Mouse (Mus musculus) midbrain, embryonic 16.5 days (tissue): ENCODE results near the gene Bend7. TPM values are rescaled to one million over a fixed set of nuclear protein-coding genes. Genes with fewer than 3 reads are reported as not detected.

Experiments
- ATAC-seq: fragments of 200-750 bp; cut with Nextera tagmentation; 2 replicates; pipeline ENCODE4 v1.8.0; 2017; ENCODE audit warnings: moderate TSS enrichment
- H3K27ac ChIP-seq: fragments of 300-500 bp; sonication (generic); 2 replicates; pipeline ENCODE4 v1.5.1; 2014; ENCODE audit warnings: mild to moderate bottlenecking, low read length, mixed read lengths
- H3K27me3 ChIP-seq: fragments of 300-500 bp; sonication (generic); 2 replicates; pipeline ENCODE4 v1.6.1; 2014; ENCODE audit warnings: low read depth, low read length, mixed read lengths; ENCODE audit not compliant: control insufficient read depth, insufficient read depth
- H3K36me3 ChIP-seq: fragments of 300-500 bp; sonication (generic); 2 replicates; pipeline ENCODE4 v1.6.1; 2014; ENCODE audit warnings: mild to moderate bottlenecking, low read length, moderate library complexity, mixed read lengths; ENCODE audit not compliant: control insufficient read depth, insufficient read depth
- H3K4me1 ChIP-seq: fragments of 300-500 bp; sonication (generic); 2 replicates; pipeline ENCODE4 v1.6.1; 2014; ENCODE audit warnings: mild to moderate bottlenecking, low read length, mixed read lengths; ENCODE audit not compliant: control insufficient read depth, insufficient read depth
- H3K4me2 ChIP-seq: fragments of 300-500 bp; sonication (generic); 2 replicates; pipeline ENCODE4 v1.6.1; 2014; ENCODE audit warnings: mild to moderate bottlenecking, low read length, mixed read lengths
- H3K4me3 ChIP-seq: fragments of 300-500 bp; sonication (generic); 2 replicates; pipeline ENCODE4 v1.5.1; 2014; ENCODE audit warnings: low read depth, mild to moderate bottlenecking, low read length, moderate library complexity, mixed read lengths
- H3K9ac ChIP-seq: fragments of 300-500 bp; sonication (generic); 2 replicates; pipeline ENCODE4 v1.6.1; 2014; ENCODE audit warnings: low read depth, low read length, mixed read lengths
- H3K9me3 ChIP-seq: fragments of 300-500 bp; sonication (generic); replicated peaks from 2 replicates; pipeline ENCODE4 v1.6.1; 2014; ENCODE audit warnings: mild to moderate bottlenecking, low read length, mixed read lengths; ENCODE audit not compliant: control insufficient read depth, poor library complexity, severe bottlenecking
- WGBS: fragments of 180-500 bp; shearing (Covaris S2); extraction: QIAGEN DNeasy Blood & Tissue Kit; methylation state at CpG from one replicate; pipeline ENCODE4 v1.1.7; 2014; 5-methylcytosine and 5-hydroxymethylcytosine counted together
- polyA plus RNA-seq: library from polyadenylated mRNA; unstranded; fragments of >200 nt; fragmentation: Nextera tagmentation; extraction: Ambion mirVana; gene quantifications from 2 replicates; pipeline ENCODE4 v1.2.1, GENCODE M21; 2015

The Bend7 gene
- polyA plus RNA-seq, 1 experiment from 2014 or later: 6.2 TPM

DNA sequence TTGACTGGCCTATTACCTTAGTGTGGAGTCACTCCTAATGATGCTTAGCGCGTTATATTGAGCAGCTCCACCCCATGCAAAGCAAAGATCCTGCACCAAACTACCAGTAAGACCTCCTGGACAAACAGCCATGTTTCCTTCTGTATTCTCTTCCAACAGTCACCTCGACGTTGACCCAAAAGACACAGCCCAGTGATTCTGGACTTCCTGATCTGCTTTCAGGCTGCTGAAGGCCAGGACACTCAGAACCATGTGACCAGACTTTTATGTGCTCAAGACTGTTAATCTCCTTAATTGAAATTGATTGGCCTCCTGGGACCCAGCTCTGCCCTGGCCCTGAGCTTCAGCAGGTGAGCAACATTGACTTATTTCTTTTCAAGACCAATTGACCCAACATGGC, 111.4 kb downstream of the Bend7 start:
- 84% methylated on average over 4 of the region's 4 CpGs for WGBS
- no peaks in the 10 kb centered on the region for H3K4me1 ChIP-seq
- no peaks in the 10 kb centered on the region for H3K27me3 ChIP-seq
- H3K27ac ChIP-seq: no peak overlapping the region
- H3K9ac ChIP-seq: no peak overlapping the region
- H3K4me3 ChIP-seq: no peak overlapping the region
- H3K4me2 ChIP-seq: no peak overlapping the region
- H3K9me3 ChIP-seq: no peaks in the 10 kb centered on the region
- no peak for ATAC-seq
- no peaks in the 10 kb centered on the region for H3K36me3 ChIP-seq

DNA sequence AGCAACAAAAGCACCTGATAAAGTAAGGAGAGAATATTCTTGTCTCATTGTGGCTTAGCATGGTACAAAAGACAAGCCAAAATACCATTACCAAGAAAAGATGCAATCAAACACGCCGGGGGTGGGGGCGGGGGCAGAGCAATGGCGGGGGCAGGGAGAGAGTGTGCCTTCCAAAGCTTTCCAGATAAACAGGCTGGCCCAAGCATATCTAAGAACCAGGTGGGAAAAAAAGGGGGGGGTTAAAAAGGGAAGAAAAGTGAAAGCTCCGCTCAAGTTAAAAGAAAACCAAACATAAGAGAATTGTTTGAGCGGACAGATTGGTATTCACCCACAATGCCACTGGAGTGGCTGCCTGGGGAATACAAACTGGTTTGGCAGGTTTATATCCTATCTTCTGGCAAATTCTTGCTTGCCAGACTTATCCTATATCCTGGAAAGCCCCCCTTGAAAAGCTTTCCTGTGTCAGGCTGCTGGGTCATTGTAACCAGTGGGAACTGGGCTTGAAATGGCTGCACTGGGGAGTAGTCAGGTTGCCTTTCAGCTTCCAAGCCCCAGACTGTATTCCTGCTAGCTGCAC, 111.9 kb downstream of the Bend7 start:
- H3K4me2 ChIP-seq: no peak overlapping the region
- 90% methylated on average over 6 of the region's 6 CpGs for WGBS
- no peak for ATAC-seq
- no peak overlapping the region for H3K27ac ChIP-seq
- no peaks in the 10 kb centered on the region for H3K4me1 ChIP-seq
- no peak overlapping the region for H3K9ac ChIP-seq
- H3K36me3 ChIP-seq: no peaks in the 10 kb centered on the region
- no peaks in the 10 kb centered on the region for H3K9me3 ChIP-seq
- H3K4me3 ChIP-seq: no peak overlapping the region
- H3K27me3 ChIP-seq: no peaks in the 10 kb centered on the region

DNA sequence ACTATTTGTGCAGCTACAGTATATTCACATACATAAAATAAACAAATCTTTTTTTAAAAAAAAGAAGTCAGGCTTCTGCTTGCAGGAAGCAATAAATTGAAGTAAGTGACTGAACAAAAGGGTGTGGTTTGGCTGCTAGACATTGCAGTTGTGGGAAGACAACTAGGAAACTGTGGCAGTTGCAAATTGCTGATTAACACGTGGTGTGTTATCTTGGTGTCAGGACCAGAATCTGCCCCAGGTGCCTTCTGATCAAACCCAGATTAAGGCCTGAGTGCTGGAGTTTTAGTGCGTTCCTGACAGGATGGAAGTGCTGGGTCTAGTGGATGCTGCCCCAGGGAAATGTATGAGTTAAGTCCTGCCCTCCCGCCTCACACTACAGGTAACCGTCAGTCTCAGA, 113.9 kb downstream of the Bend7 start:
- Histone ChIP-seq H3K27me3 (no peaks in the 10 kb centered on the region), H3K36me3 (no peaks in the 10 kb centered on the region), H3K4me2 (no peak overlapping the region), H3K9ac (no peak overlapping the region), H3K9me3 (no peaks in the 10 kb centered on the region), H3K4me1 (no peaks in the 10 kb centered on the region), H3K4me3 (no peak overlapping the region), H3K27ac (no peak overlapping the region)
- WGBS: 80% methylated on average over 4 of the region's 4 CpGs
- no peak for ATAC-seq

DNA sequence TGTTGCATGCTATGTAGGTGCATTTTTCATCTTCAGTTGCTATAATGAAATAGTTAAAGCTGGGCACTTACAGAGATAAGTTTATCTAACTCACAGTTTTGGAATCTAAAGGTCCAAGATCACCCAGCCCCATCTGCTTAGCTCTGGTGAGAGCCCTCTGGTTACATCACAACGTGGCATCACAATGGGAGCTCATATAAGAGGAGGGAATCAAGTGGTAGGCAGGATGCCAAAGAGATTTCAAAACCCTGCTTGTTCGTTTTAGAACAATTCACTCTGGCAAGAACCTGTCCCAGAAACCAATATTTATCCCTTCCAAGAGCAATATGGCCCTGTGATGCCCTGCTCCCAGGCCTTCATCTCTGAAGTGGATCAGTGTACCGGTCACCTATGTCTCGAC, 114.5 kb downstream of the Bend7 start:
- H3K27me3 ChIP-seq: no peaks in the 10 kb centered on the region
- H3K9me3 ChIP-seq: no peaks in the 10 kb centered on the region
- no peak overlapping the region for H3K27ac ChIP-seq
- H3K9ac ChIP-seq: no peak overlapping the region
- WGBS: 85% methylated on average over 4 of the region's 4 CpGs
- ATAC-seq: no peak
- no peak overlapping the region for H3K4me2 ChIP-seq
- H3K4me1 ChIP-seq: no peaks in the 10 kb centered on the region
- H3K4me3 ChIP-seq: no peak overlapping the region
- H3K36me3 ChIP-seq: no peaks in the 10 kb centered on the region

DNA sequence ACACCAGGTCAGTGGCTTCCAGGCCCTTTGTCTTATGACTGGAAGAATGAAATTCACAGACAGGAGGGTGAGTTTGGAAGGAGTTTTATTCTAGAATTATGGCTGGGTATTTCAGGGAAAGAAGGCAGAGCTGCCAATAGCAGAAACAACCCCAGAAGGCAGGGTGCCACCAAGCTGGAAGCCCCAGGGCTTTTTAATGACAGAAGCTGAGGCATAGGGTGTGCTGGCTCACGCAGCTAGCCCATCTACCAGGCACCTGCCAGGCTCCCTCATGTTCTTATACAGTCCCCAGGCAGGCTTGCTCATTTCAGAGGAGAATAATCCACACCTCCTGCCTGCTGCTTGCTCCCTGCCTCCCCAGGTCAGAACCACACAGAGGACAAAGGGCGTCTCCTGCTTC, 131.8 kb downstream of the Bend7 start:
- Histone ChIP-seq H3K36me3 (no peaks in the 10 kb centered on the region), H3K9ac (no peak overlapping the region), H3K9me3 (no peaks in the 10 kb centered on the region), H3K27ac (no peak overlapping the region), H3K4me3 (no peak overlapping the region), H3K4me1 (no peaks in the 10 kb centered on the region), H3K4me2 (no peak overlapping the region), H3K27me3 (no peaks in the 10 kb centered on the region)
- ATAC-seq: no peak
- 80% methylated on average over 2 of the region's 2 CpGs for WGBS

Other genes starting within 250 kb of the Bend7 start
- gene Prpf18, start 65.7 kb upstream of the Bend7 start, polyA plus RNA-seq: 45.2 and 49.0 TPM in 2 replicates
- gene Sephs1, start 163.7 kb downstream of the Bend7 start, polyA plus RNA-seq: 50.9 and 52.7 TPM in 2 replicates
- gene Phyh, start 201.2 kb downstream of the Bend7 start, polyA plus RNA-seq: 83.4 and 99.9 TPM in 2 replicates